Mouse (Mus musculus) gastrocnemius, adult 2 months (tissue): Measurements from ENCODE around the gene Crat. TPM values are rescaled to one million over a fixed set of nuclear protein-coding genes. Genes with fewer than 3 reads are reported as not detected.
A peak's percentile ranks its signal among the peaks of the same experiment; 100 is the strongest.
"Not testable (repeated sequence)": the region's sequence is repeated elsewhere in the genome, so short reads cannot be mapped to it uniquely, and the experiment has no call there.

Source experiments
- DNase-seq: peaks from one replicate; pipeline ENCODE4 v3.0.0; 2022
- H3K27ac ChIP-seq: fragments of 200-600 bp; 2 replicates; pipeline ENCODE4 v1.8.1; 2022; ENCODE audit warnings: mild to moderate bottlenecking
- H3K4me3 ChIP-seq: fragments of 200-600 bp; 2 replicates; pipeline ENCODE4 v1.8.1; 2022; ENCODE audit warnings: mild to moderate bottlenecking, moderate library complexity
- CTCF ChIP-seq: fragments of 200-600 bp; IDR thresholded peaks from 2 replicates; pipeline ENCODE4 v1.8.1; 2022; ENCODE audit warnings: antibody characterized with exemption, mild to moderate bottlenecking, moderate library complexity
- intact Hi-C: fragments of 180-260 bp; cut with DNase I; formaldehyde crosslinking; loops from one replicate; pipeline ENCODE4 v1.15.1; 2025
- total RNA-seq, 2 experiments: library from RNA; stranded (reverse); gene quantifications; 2 replicates each; pipeline ENCODE4 v1.2.3; 2021

Crat gene
- total RNA-seq, 2 experiments from 2014 or later: 362 to 422 TPM

DNA sequence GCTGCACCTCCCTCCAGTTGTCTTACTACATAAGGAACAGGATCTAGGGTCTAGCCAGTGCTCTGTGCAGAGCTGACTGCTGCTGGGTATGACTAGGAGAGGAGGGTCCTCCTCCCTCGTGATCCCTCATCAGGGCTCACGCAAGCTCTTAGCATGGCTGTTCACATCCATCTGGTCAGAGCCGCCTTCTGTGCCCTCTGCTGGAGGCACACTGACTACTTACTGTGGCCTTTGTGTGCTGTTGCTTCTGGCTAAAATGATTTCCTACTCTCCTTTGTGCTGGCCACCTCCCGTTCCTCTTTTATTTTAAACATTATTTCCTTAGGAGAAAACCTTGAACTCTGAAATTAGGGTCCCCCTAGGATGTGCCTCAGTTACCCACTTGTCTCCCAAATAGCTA lies 21.2 kb upstream of the Crat start:
- no peak overlapping the region for H3K4me3 ChIP-seq
- no peak for TF ChIP-seq CTCF
- no peak overlapping the region; the same call in 1 of the 2 replicates for H3K27ac ChIP-seq
- no peak for DNase-seq
- intact Hi-C loops: loop anchor here (1.0 to 5.0 kb wide), 2 partner anchors 357 to 495 kb away; no protein-coding TSS in a partner anchor

DNA sequence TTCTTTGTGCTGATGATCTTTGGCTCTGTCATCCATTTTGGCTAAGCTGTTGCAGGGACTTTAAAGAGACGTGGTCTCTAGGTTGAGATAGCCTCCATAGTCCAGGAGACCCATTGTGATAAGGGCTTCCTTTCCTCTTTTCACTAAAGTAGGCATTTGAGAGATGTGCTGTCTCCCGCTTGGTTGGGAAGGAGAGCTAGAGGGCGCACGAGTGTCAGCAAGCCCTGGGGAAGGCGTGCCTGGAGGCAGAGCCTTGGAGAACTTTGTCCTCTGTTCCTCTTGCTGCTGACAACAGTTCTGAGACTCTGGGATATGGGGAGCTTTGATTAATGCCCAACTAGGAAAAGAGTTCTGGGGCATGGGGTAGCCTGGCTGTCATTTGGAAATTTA lies 20.5 kb upstream of the Crat start:
- Histone ChIP-seq H3K4me3 (no peak overlapping the region), H3K27ac (peak overlapping the region; percentile 39; the same call in 1 of the 2 replicates)
- intact Hi-C loops: loop anchor here (1.0 to 5.0 kb wide), 2 partner anchors 358 to 496 kb away; no protein-coding TSS in a partner anchor
- DNase-seq: peak; percentile 67
- no peak; the same call in 1 of the 2 replicates for TF ChIP-seq CTCF

DNA sequence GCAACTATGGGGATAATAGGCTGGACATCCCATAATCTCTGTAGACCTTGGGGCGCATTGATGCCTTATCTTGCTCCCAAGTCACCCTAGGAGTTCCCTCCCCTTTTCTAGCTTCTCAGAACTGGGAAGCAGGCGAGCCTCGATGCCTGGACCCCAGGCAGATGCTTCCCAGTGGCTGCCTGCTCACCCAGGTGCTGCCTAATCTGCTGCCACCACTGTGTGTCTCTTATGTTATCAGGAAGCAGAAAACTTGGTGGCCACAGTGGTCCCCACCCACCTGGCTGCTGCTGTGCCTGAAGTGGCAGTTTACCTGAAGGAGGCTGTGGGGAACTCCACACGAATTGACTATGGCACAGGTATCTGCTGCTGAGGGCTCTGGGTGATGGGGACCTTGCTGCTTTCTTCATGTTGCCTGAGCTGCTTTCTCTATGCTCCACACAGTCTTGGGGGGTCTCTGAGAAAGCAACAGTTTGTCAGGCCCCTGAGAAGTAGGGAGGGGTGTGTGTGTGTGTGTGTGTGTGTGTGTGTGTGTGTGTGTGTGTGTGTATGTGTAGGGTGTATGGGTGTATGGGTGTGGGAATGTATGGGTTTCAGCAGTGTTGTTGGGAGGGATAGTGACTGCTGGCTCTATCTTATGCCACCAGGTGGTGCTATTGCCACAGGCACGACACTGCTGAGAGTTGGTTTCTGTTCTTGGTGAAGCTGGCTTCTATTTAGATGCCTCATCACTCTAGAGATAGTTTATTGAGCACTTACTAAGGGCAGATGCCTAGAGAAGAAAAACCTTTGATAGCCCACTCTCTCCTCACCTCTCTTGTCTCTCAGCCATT lies 19.9 kb upstream of the Crat start:
- intact Hi-C loops: loop anchor here (1.0 to 5.0 kb wide), 2 partner anchors 359 to 497 kb away; no protein-coding TSS in a partner anchor
- DNase-seq: peak; percentile 78
- peak overlapping the region; percentile 39; the same call in 1 of the 2 replicates for H3K27ac ChIP-seq
- TF ChIP-seq CTCF: peak; percentile 66
- no peak overlapping the region for H3K4me3 ChIP-seq

DNA sequence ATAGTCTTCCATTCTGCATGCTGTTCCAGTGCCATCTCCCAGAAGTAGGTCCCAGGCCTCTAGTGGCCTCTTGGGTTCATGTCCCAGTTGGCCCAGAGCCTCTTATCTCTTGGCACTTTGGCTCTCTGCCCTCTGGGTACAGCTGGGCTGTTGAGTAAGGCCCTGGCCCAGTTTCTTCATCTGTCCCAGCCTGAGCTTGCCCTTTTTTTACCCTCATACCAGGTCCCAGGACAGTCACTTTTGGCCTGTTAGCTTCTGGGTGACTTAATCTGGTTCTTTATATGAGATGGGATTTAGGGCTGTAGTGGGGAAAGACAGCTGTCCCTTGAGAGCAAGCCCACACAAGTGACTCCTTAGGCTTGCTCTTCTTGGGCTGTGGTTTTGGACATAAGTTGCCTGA lies 13.5 kb upstream of the Crat start:
- DNase-seq: peak; percentile 89
- intact Hi-C loops: no loop called here
- TF ChIP-seq CTCF: peak; percentile 12; the same call in 1 of the 2 replicates
- no peak overlapping the region for H3K4me3 ChIP-seq
- H3K27ac ChIP-seq: peak overlapping the region; percentile 59

DNA sequence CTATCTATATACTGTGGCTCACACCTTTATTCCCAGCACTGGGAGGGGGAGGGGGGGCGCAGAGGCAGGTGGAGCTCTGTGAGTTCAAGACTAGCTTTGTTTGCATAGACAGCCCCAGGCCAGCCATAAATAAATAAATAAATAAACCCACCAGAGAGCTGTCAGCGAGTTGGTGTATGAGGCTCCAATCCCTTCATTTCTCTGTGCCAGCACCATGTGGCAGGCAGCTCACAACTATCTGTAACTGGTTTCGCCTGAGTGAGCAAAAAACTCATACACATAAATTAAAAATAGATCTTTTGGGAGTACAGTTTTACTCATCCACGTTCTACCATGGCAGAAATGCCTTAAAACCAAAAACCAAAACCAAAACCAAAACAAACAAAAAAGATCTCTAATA lies 5.8 kb upstream of the Crat start:
- Histone ChIP-seq H3K27ac (no peak overlapping the region), H3K4me3 (no peak overlapping the region)
- TF ChIP-seq CTCF: no peak
- no peak for DNase-seq
- intact Hi-C loops: no loop called here

DNA sequence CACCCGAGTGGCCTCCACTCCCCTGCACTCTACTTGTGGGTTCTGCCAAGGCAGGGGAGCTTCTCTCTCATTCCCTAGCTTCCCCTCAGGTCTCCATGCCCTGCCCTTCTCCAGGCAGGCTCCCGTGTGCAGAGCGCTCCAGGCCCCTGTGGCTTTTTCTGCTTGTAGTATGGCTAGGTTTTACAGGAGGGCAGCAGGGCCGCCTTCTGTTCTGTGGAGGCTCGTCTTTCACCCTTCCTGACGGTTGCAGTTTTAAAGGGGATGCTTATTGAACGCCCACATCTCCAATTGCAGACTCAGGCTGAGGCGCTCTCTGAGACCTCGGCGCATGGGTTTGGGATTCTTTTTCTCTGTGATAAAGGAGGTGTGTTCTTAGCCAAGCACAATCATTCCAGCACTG lies 3.5 kb upstream of the Crat start:
- DNase-seq: no peak
- Histone ChIP-seq H3K4me3 (no peak overlapping the region), H3K27ac (peak overlapping the region; percentile 44)
- intact Hi-C loops: no loop called here
- TF ChIP-seq CTCF: no peak

DNA sequence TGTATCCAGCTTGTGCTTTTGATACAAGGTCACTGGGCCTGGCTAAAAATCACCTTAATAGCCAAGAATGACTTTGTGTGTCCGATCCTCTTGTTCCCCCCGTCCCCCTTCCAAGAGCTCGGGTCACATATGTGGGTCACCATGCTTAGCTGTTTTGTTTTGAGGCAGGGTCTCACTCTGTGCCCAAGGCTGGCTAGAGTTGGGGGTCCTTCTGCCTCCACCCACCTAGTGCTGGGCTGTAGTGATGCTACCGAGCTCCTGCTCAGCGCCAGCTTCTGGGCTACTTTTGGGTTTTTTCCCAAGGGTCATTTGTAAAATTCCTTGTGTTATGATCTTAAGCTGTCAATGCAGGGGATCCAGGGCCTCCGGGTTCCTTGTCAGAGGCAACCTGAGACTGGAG lies 2.6 kb upstream of the Crat start:
- Histone ChIP-seq H3K27ac (peak overlapping the region; percentile 44; the same call in 1 of the 2 replicates), H3K4me3 (no peak overlapping the region)
- intact Hi-C loops: no loop called here
- no peak for TF ChIP-seq CTCF
- no peak for DNase-seq

DNA sequence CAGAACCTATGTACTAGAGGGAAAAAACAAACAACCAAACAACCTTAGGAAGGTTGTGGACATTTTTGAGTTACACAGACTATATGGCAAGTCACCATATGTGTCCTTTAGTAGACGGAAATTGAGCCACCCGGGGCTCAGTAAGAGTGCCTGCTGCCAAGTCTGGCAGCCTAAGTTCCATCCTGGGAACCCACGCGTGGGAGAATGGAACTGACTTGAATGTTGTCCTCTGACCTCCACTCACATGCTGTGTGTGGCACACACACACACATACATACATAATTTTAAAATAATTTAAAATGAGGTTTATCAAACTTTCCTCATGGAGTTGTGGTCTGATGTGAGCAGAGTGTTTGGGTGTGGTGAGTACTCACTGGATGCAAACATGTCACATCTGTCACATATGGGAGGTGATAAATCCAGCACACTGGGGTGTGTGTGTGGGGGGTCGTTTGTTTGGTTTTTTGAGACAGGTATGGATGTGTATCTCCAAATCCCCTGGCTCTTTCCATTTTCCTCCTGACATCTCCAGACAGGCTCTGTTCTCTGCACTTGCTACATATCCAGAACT lies 2.1 kb upstream of the Crat start:
- DNase-seq: no peak
- intact Hi-C loops: no loop called here
- Histone ChIP-seq H3K4me3 (no peak overlapping the region), H3K27ac (no peak overlapping the region)
- TF ChIP-seq CTCF: no peak

DNA sequence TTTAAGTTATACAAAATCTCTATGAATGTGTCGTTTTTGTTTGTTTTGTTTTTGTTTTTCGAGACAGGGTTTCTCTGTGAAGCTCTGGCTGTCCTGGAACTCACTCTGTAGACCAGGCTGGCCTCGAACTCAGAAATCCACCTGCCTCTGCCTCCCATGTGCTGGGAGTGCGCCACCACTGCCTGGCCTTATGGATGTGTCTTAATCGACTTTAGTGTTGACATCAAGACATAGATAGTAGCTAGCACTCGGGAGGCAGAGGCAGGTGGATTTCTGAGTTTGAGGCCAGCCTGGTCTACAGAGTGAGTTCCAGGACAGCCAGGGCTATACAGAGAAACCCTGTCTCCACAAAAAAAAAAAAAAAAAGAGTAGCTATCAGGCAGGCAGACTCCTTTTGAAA lies 1.5 kb upstream of the Crat start:
- H3K27ac ChIP-seq, DNase-seq, intact Hi-C loops: not testable (repeated sequence)
- H3K4me3 ChIP-seq: peak overlapping the region; percentile 98

DNA sequence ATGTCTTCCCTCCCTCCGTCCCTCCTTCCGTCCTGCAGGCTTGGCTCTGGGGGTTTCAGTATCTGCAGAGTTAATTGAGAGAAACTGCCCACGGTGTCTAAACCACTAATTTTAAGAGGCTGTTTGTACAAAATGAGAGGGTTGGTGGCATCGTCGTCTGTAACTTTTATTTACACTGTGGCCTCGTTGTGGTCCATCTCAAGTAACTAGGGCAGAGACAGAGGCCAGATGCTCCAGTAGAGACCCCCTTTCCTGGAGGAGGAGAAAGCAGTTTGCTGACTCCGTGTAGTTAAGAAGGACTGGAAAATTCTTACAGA lies 994 bp upstream of the Crat start:
- no peak for DNase-seq
- intact Hi-C loops: no loop called here
- no peak for TF ChIP-seq CTCF
- Histone ChIP-seq H3K4me3 (peak overlapping the region; percentile 98), H3K27ac (peak overlapping the region; percentile 99)

DNA sequence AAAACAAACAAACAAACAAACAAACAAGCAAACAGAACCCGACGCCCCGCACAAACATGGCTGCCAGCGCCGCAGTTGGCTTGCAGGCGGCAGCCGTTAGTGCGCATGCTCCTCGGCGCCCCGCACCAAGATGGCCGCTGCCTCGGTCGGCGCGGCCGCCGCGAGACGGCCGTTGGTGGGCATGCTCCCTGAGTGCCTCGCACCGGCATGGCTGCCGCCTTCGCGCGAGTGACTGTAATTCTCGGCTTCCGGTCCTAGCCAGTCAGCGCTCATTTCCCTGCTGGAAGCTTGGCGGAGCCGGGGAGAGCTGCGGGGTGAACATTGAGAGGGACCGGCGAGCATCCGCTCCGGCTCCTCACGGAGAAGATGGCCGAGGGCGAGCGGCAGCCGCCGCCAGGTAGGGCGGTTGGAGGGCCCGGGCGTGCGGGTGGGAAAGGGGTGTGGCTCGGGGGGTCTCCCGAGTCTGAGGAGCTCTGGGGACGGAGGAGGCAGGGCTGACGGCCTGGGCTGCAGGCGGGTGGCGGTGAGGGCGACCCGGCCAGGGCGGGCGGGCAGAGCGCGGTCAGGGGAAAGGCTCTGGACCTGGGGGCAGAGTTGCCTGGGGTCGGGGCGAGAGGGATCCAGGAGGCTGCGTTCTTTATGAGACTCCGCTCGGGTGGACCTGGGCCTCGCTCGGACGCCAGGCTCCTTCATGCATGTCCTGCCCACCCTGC lies 479 bp upstream of the Crat start, which contains the start of gene Ptpa:
Ptpa (plus strand) TSS at position 104 of the 713 bp plus-strand sequence.
- intact Hi-C loops: no loop called here
- no peak for TF ChIP-seq CTCF
- peak within 1 kb of the TSS; percentile 99 for H3K27ac ChIP-seq
- peak within 1 kb of the TSS; percentile 98 for H3K4me3 ChIP-seq
- peak; percentile 95 for DNase-seq

DNA sequence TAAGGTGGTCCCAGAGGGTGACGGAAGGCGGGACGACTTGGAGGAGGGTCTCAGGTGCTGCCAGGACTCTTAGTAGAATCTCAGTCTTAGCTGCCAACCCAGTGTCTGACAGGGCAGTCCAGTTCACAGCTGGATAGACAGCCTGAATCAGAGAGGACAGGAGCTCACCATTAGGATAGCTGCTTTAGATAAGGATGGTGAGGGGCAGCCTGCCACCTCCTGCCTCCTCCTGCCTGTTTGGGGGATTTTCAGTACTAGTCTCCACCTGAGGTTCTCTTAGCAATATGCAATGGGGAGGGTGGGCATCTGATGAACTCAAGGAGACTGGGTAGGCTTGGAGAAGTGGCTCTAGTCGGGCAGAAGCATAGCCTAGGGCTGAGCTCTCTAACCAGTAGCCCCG lies 932 bp downstream of the Crat start:
- TF ChIP-seq CTCF: no peak
- intact Hi-C loops: no loop called here

DNA sequence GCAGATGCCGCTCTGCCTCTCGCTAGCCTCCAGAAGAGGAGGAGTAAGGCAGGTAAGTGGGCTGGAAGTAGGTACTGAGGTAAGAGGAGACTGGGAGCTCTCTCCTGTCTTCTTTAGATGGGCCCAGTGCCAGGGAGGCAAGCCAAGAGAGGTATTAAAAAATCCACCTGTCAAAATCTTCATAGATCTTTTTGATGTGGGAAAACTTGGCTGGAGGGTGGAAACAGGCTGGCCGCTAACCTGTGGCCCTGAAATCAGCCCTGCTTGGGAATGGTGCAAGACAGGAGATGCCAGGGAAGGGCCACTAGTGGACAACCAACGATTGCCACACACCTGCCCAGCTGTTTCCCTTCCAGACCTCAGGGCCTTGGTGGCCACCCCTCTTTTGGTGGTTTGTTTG lies 1.5 kb downstream of the Crat start:
- peak overlapping the region; percentile 99 for H3K27ac ChIP-seq
- no peak for DNase-seq
- peak overlapping the region; percentile 98 for H3K4me3 ChIP-seq
- intact Hi-C loops: no loop called here
- TF ChIP-seq CTCF: no peak

More for the DNA sequence above, 932 bp downstream of the Crat start:
- no peak for DNase-seq
- Histone ChIP-seq H3K4me3 (peak overlapping the region; percentile 98), H3K27ac (peak overlapping the region; percentile 99)
